Mouse (Mus musculus) brain, embryonic 14.5 days (tissue): Measurements from ENCODE around the gene Atxn1.

Experiments
- CTCF ChIP-seq: fragments of 200-500 bp; IDR thresholded peaks from 2 replicates; pipeline ENCODE4 v1.5.1; 2012; ENCODE audit warnings: inconsistent platforms, mild to moderate bottlenecking, moderate library complexity, borderline replicate concordance; ENCODE audit not compliant: insufficient read depth, insufficient read length; ENCODE audit errors: extremely low read depth
- POLR2A ChIP-seq: fragments of 200-500 bp; IDR thresholded peaks from 2 replicates; pipeline ENCODE4 v1.6.1; 2012; ENCODE audit warnings: mild to moderate bottlenecking, inconsistent platforms, borderline replicate concordance; ENCODE audit not compliant: poor library complexity, insufficient read depth, insufficient read length, severe bottlenecking; ENCODE audit errors: extremely low read depth

DNA sequence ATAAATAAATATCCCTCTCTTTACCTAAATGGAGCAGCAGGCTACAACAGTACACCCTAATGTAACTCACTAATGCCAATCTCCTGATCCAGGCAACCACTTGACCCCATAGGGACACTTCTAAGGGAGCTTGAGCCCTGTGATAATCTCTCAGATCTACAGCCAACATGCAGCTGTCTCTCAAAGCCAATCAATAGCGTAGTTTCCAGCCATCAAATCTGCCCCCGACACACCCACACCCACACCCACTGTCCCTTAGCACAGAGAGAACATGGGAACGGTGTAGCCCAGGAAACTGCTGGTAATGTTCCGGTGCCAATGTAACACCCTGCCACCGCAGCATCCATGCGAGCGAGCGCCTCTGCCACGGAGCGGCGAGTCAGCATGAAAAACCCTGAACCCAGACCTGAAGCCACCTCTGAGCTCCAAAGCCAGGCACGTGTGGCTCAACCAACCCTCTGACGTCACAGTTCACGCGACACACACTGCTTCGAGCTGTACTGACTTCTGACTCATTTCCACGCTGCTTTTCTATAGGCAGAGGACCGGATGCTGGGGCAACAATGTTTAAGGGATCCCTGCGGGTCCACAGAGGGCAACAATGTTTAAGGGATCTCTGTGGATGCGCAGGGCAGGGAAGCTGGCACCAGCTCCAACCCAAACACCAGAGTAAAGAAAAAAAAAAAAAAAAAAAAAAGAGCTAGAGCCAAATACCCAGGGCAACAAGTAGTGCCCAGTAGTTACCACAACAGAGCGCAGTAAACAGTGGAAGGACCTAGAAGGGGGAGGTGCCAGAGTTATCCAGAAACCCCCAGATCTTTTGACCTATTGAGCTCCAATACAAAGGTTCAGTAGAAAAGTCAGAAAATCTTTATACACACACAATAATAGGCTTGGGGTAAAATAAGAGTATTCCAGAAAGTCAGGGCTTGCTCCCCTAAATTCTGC lies 47.5 kb downstream of the Atxn1 start:
- TF ChIP-seq POLR2A (no peak), CTCF (no peak)
